In genomic region chr2:104299160-104299559, GRCm38 (mm10) we compare ENCODE assay signal across 9 mouse cellular contexts.
DNase-seq lines count a peak whose midpoint lies in the region; TF ChIP-seq lines count a peak whose summit lies in the region.
"Had no signal": no experiment of that assay in that cellular context is flagged by ENCODE, and none has a peak within 500 bp of the region (broad histone marks: within the 10 kb centered on the region; RNA-seq: fewer than 3 reads in every experiment).

No protein-coding gene starts in this region.

- H3K36me3 ChIP-seq in splenic B cell, adult 2 months (ENCODE audit: control insufficient read depth, insufficient read depth, low read length, poor library complexity, severe bottlenecking), result no peaks in the 10 kb centered on the region
- H3K36me3 ChIP-seq: embryonic facial prominence, embryonic 13.5 days had no signal

- intact Hi-C loops in left cerebral cortex, postnatal 4 days (cut with DNase I), result no loop called here
- intact Hi-C loops in heart, postnatal 14 days (cut with DNase I), result no loop called here

- H3K4me1 ChIP-seq in lung, adult 2 months (ENCODE audit: control insufficient read depth, insufficient read depth, low read length), result no peaks in the 10 kb centered on the region
- H3K4me1 ChIP-seq: embryonic facial prominence, embryonic 13.5 days had no signal

- no peak overlapping the region for H3K4me3 ChIP-seq in lung, adult 2 months (replicated peaks; ENCODE audit: extremely low read depth, low read depth, low read length)
- H3K4me3 ChIP-seq: embryonic facial prominence, embryonic 13.5 days had no signal

- H3K27me3 ChIP-seq in splenic B cell, adult 2 months (ENCODE audit: control insufficient read depth, insufficient read depth, low read length, poor library complexity, severe bottlenecking), result no peaks in the 10 kb centered on the region
- H3K27me3 ChIP-seq: embryonic facial prominence, embryonic 13.5 days had no signal

- DNase-seq in left cerebral cortex, postnatal 4 days, result peak; percentile 45
- DNase-seq in left cerebral cortex, adult 18-20 months (ENCODE audit: low spot score in 2 of 2), result no peak
- peak; percentile 61 to 66 for DNase-seq in adrenal gland, adult 18-20 months (ENCODE audit: low spot score in 2 of 2)
- DNase-seq in heart, postnatal 14 days, result peak; percentile 69 to 76
- DNase-seq in lung, adult 2 months, result peak; percentile 10
- DNase-seq in splenic B cell, adult 2 months (ENCODE audit: low read depth, low spot score), result peak; percentile 27
- DNase-seq in cerebellum, adult 8-10 months, result no peak
- no peak for DNase-seq in cerebellum, postnatal 25 days

- TF ChIP-seq POLR2A in lung, adult 2 months (IDR thresholded peaks at IDR 0.05; ENCODE audit: borderline replicate concordance, extremely low read depth, low read depth, low read length), result no peak

- no peak for TF ChIP-seq CTCF in lung, adult 2 months (IDR thresholded peaks at IDR 0.05; ENCODE audit: insufficient read depth, low read length)

- 15% methylated on average over 7 of the region's 7 CpGs for WGBS in lung, adult 2 months

Comparison
In these comparisons a context has a peak if more than half of its experiments do, and no peak if none do; other contexts are left out.
1. DNase-seq: peak in left cerebral cortex, postnatal 4 days (single experiment), adrenal gland, adult 18-20 months (2 of 2), heart, postnatal 14 days (2 of 2), lung, adult 2 months (single experiment) and splenic B cell, adult 2 months (single experiment); none in left cerebral cortex, adult 18-20 months (0 of 2), cerebellum, adult 8-10 months (single experiment) and cerebellum, postnatal 25 days (0 of 2).